Mouse (Mus musculus): ENCODE measurements at regions not wholly inside any gene's neighbourhood (a gene's known extent, or its start where the extent isn't known, plus 50 kb on each side); places are given as distances from the start of the nearest gene placed in this dataset.
"Not testable (repeated sequence)": the region's sequence is repeated elsewhere in the genome, so short reads cannot be mapped to it uniquely, and the experiment has no call there.

- DNase-seq (ENCODE audit: low spot score): no peak
These were observed 165.5 kb upstream of the Stk26 start for GRCm38 (mm10) chrX:50675356-50675755.

GRCm38 (mm10) chrX:50657835-50658565 lies 182.8 kb upstream of the Stk26 start:
- no peak for DNase-seq (ENCODE audit: low spot score)

GRCm38 (mm10) chrX:50657180-50657834 lies 183.5 kb upstream of the Stk26 start:
- no peak for DNase-seq (ENCODE audit: low spot score)

GRCm38 (mm10) chrX:50655380-50655779 lies 185.5 kb upstream of the Stk26 start:
- not testable (repeated sequence) for DNase-seq (ENCODE audit: low spot score)

- DNase-seq (ENCODE audit: low spot score): no peak
These were observed 199.5 kb upstream of the Stk26 start for GRCm38 (mm10) chrX:50641347-50641746.

- DNase-seq (ENCODE audit: low spot score): no peak
These were observed 205.2 kb upstream of the Stk26 start for GRCm38 (mm10) chrX:50635634-50636033.

GRCm38 (mm10) chrX:50634842-50635615 lies 205.8 kb upstream of the Stk26 start:
- DNase-seq (ENCODE audit: low spot score): peak; percentile 23

- DNase-seq (ENCODE audit: low spot score): no peak
These were observed 204.2 kb upstream of the Olfr1324 start for GRCm38 (mm10) chrX:50632536-50632935.

GRCm38 (mm10) chrX:50625336-50625735 lies 197.0 kb upstream of the Olfr1324 start:
- no peak for DNase-seq (ENCODE audit: low spot score)

- no peak for DNase-seq (ENCODE audit: low spot score)
These were observed 194.7 kb upstream of the Olfr1324 start for GRCm38 (mm10) chrX:50622984-50623455.

GRCm38 (mm10) chrX:50620909-50621308 lies 192.6 kb upstream of the Olfr1324 start:
- DNase-seq (ENCODE audit: low spot score): no peak

GRCm38 (mm10) chrX:50619919-50620318 lies 191.6 kb upstream of the Olfr1324 start:
- DNase-seq (ENCODE audit: low spot score): no peak

GRCm38 (mm10) chrX:50618936-50619335 lies 190.6 kb upstream of the Olfr1324 start:
- DNase-seq (ENCODE audit: low spot score): no peak

GRCm38 (mm10) chrX:50616920-50617319 lies 188.6 kb upstream of the Olfr1324 start:
- not testable (repeated sequence) for DNase-seq (ENCODE audit: low spot score)

- DNase-seq (ENCODE audit: low spot score): not testable (repeated sequence)
These were observed 186.6 kb upstream of the Olfr1324 start for GRCm38 (mm10) chrX:50614874-50615273.

- DNase-seq (ENCODE audit: low spot score): not testable (repeated sequence)
These were observed 186.1 kb upstream of the Olfr1324 start for GRCm38 (mm10) chrX:50614367-50614766.

GRCm38 (mm10) chrX:50611765-50612591 lies 183.7 kb upstream of the Olfr1324 start:
- no peak for DNase-seq (ENCODE audit: low spot score)

- DNase-seq (ENCODE audit: low spot score): not testable (repeated sequence)
These were observed 179.8 kb upstream of the Olfr1324 start for GRCm38 (mm10) chrX:50608141-50608540.

GRCm38 (mm10) chrX:50607636-50608035 lies 179.3 kb upstream of the Olfr1324 start:
- no peak for DNase-seq (ENCODE audit: low spot score)

GRCm38 (mm10) chrX:50605517-50605916 lies 177.2 kb upstream of the Olfr1324 start:
- DNase-seq (ENCODE audit: low spot score): not testable (repeated sequence)

- DNase-seq (ENCODE audit: low spot score): not testable (repeated sequence)
These were observed 176.7 kb upstream of the Olfr1324 start for GRCm38 (mm10) chrX:50604995-50605394.

GRCm38 (mm10) chrX:50602881-50603280 lies 174.6 kb upstream of the Olfr1324 start:
- DNase-seq (ENCODE audit: low spot score): not testable (repeated sequence)
